Mouse (Mus musculus) CH12.LX (cell line): Measurements from ENCODE around the gene Car5b.

Experiments
- CHD1 ChIP-seq: IDR thresholded peaks from 2 replicates; pipeline ENCODE4 v1.6.1; 2012; ENCODE audit warnings: low read depth, low read length, improper control_type of control experiment, inconsistent platforms
- CTCF ChIP-seq, 2 experiments: IDR thresholded peaks in 1 of 2; conservative IDR thresholded peaks in 1 of 2; 2 replicates each; pipeline ENCODE4 v1.5.1; 2011 to 2012; ENCODE audit warnings: low read depth in 2 of 2, low read length in 2 of 2, improper control_type of control experiment in 1 of 2, inconsistent platforms in 1 of 2, mild to moderate bottlenecking in 1 of 2, moderate library complexity in 1 of 2
- EP300 ChIP-seq: IDR thresholded peaks from 2 replicates; pipeline ENCODE4 v1.6.1; 2011; ENCODE audit warnings: low read length, improper control_type of control experiment
- IRF4 ChIP-seq: IDR thresholded peaks from 2 replicates; pipeline ENCODE4 v1.6.1; 2014; ENCODE audit warnings: low read depth, mild to moderate bottlenecking, inconsistent platforms, low read length, improper control_type of control experiment
- MAX ChIP-seq: IDR thresholded peaks from 2 replicates; pipeline ENCODE4 v1.6.1; 2011; ENCODE audit warnings: low read length, improper control_type of control experiment
- MEF2A ChIP-seq: IDR thresholded peaks from 2 replicates; pipeline ENCODE4 v1.6.1; 2014; ENCODE audit warnings: low read depth, mild to moderate bottlenecking, inconsistent platforms, low read length, improper control_type of control experiment, borderline replicate concordance
- NELFE ChIP-seq: IDR thresholded peaks from 2 replicates; pipeline ENCODE4 v1.6.1; 2011; ENCODE audit warnings: low read depth, low read length, improper control_type of control experiment
- POLR2A ChIP-seq: IDR thresholded peaks from 2 replicates; pipeline ENCODE4 v1.6.1; 2011; ENCODE audit warnings: low read depth, mild to moderate bottlenecking, improper control_type of control experiment, low read length
- POLR2AphosphoS2 ChIP-seq: IDR thresholded peaks from 2 replicates; pipeline ENCODE4 v1.6.1; 2011; ENCODE audit warnings: low read depth, low read length, improper control_type of control experiment
- RCOR1 ChIP-seq: conservative IDR thresholded peaks from 2 replicates; pipeline ENCODE4 v1.6.1; 2012; ENCODE audit warnings: low read depth, mild to moderate bottlenecking, inconsistent platforms, low read length, improper control_type of control experiment
- TCF12 ChIP-seq: IDR thresholded peaks from 2 replicates; pipeline ENCODE4 v1.6.1; 2014; ENCODE audit warnings: low read depth, mild to moderate bottlenecking, inconsistent platforms, low read length, improper control_type of control experiment
- UBTF ChIP-seq: IDR thresholded peaks from 2 replicates; pipeline ENCODE4 v1.6.1; 2012; ENCODE audit warnings: low read depth, mild to moderate bottlenecking, inconsistent platforms, low read length, improper control_type of control experiment, moderate library complexity
- ZMIZ1 ChIP-seq: IDR thresholded peaks from 2 replicates; pipeline ENCODE4 v1.6.1; 2012; ENCODE audit warnings: low read depth, mild to moderate bottlenecking, inconsistent platforms, low read length, improper control_type of control experiment
- ZNF384 ChIP-seq: IDR thresholded peaks from 2 replicates; pipeline ENCODE4 v1.6.1; 2012; ENCODE audit warnings: low read depth, low read length, improper control_type of control experiment, inconsistent platforms

GRCm38 (mm10) chrX:163951618-163952017, 76.2 kb downstream of the Car5b start:
- TF ChIP-seq POLR2A (no peak), POLR2AphosphoS2 (no peak), CTCF (conservative IDR thresholded peaks at IDR 0.05 in 1 of 2, IDR thresholded peaks at IDR 0.05 in 1 of 2; ENCODE audit: low read depth in 2 of 2, low read length in 2 of 2) (no peak), NELFE (no peak), MAX (no peak), ZMIZ1 (no peak), CHD1 (no peak), ZNF384 (no peak), IRF4 (no peak), TCF12 (no peak), UBTF (no peak), RCOR1 (no peak), MEF2A (no peak), EP300 (no peak)
